Mouse (Mus musculus) embryo, embryonic 9.5 days (tissue): ENCODE data around the gene Bco1.

Source experiments
- DNase-seq: peaks from one replicate; pipeline ENCODE4 v3.0.0-alpha.2; 2017; ENCODE audit errors: extremely low spot score

Gene Bco1

DNA sequence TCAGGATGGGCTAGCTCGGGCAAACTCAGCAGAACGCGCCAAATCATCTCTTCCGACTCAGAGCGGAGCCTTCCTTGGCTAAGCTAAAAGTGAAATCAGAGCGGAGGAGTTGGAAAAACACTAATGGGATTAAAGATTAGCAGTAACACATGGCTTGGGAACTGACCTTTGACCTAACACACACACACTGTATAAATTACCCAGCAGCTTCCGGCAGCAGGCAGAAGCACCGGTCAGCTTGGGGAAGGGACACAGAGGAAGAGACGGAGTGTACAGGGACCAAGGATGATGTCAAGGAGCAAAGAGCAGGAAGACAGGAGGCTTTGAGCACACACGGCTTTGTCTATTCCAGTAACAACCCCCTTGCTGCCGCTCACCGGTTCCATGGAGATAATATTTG lies at the start of gene Bco1:
Gene Bco1, plus strand, starts transcription at position 208 of the 400 bp plus-strand sequence.
- no peak for DNase-seq

DNA sequence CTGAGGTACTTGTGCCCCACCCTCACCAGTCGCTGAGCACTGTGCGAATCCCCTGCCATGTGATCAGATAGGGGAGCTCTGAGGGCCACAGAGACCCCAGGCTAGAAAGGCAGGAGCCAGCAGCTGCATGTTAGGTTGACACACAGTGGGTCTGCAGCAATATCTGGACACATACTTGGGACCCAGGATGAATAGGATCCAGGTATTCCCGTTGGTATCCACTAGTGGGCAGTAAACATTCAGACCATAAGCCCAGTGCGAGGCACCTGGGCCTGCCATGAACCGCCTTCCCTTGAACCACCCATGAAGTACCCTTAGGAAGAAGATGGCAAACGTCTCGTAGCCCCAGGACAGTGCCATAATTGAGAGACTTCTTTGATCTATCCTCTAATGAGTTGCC lies 46.2 kb upstream of the Bco1 start:
- no peak for DNase-seq

DNA sequence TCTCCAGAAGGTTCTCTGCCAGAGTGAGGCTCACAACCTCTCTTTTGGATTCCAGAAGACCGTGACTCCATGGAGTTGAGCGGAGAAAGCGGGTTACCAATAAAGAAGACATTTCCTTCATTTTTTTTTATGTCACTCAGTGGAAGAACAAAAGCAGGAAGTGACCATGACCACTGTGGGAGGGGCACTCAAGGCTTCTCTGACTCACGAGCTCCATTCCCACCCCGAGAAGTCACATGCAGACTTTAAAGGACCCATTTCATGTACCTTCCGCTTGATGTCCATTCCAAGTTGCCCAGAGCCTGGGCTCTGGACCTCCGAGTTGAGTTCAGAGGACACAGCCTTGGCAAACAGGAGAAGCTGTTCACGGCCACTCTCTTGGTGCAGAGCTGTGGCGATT lies 44.9 kb upstream of the Bco1 start:
- DNase-seq: no peak

DNA sequence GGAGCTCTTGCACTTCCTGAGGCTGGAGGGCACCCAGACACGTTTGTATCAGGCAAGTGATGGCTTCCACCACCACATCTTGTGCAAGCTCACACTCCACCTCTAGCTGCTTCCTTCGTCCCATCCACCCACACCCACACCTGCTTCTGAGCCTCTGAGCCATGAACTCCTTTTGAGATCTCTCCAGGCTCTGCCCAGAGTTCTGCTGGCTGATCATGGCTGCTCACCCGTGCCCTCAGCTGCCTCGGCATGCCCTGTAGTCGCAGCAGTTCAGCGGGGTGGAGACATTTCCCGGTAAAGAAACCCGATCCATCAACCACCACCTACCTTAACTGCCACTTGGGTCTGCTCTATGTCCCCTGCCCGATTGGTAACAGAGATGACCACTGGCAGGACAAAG lies 44.3 kb upstream of the Bco1 start:
- DNase-seq: no peak

DNA sequence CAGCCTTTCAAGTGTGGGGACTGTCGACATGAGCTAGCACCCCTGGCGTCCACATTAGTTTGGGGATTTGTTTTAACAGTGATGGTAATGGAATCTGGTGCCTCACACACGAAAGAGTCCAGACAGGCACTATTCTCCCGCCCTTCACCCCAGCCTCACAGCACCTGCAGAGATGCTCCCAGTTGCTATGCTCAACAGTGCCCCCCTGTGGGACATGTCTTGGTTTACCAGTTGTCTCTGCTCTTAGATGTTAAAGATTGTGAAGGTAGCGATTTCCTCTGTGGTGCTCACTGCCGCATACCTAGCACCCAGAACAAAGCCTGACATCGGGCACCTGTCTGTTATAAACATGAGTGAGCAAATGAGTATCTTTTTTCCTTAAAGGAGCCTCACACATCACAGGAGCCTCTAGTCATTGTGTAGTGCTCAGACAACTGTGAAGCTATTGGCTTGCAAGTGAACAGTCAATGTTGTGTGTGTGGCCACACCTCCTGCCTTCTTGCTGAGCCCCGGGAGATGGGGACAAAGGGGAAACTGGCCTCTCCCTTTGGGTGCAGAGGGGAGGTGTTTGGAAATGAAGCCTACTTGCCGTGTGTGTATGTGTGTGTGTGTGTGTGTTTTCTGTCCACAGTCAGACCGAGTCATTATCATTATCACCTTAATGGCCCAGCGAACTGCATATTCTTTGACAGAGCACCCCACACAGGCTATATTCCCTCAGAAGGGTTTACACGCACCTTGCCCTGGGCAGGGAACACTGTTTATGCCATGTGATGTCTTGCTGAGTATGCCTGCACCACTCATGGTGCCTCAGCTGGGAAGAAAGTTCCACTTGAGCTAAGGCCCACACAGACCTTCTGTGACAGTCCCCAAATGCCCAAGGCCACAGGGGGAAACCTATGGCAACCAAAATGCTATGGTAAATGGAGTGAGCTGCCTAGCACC lies 42.2 kb upstream of the Bco1 start:
- no peak for DNase-seq

DNA sequence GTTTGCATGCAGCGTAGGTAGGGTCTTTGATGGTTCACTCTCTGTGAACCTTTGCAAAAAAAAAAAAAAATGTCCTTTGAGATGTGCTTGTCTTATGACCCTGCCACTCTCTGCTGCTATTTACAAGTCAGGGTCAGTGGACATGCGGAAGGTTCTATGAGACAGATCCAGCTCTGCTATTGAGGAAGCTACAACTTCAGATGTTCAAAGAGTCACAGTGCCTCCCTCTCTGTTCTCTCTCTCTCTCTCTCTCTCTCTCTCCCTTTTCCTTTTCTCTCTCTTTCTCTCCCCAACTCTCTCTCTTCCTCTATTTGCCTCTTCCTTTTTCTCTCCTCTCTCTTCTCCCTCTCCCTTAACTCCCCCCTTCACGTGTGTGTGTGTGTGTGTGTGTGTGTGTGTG lies 41.5 kb upstream of the Bco1 start:
- no peak for DNase-seq

DNA sequence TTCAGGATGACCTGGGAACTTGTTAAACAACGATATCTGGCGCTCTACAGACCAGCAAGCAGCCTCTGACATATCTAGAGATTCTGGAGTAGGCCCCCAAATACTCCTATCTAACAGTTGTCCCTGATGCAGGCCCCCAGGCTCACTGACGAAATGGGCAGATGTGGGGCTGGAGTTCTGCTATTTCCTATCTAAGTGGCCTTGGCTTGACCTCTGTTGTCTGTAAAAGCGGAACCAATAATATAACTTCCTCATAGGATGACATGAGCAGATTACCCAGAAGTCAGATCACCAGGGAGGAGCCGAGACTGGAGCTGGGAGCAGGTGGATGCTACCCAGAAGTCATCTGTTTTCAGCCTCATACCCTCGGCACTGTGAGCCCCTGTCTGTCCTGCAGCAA lies 40.6 kb upstream of the Bco1 start:
- no peak for DNase-seq

DNA sequence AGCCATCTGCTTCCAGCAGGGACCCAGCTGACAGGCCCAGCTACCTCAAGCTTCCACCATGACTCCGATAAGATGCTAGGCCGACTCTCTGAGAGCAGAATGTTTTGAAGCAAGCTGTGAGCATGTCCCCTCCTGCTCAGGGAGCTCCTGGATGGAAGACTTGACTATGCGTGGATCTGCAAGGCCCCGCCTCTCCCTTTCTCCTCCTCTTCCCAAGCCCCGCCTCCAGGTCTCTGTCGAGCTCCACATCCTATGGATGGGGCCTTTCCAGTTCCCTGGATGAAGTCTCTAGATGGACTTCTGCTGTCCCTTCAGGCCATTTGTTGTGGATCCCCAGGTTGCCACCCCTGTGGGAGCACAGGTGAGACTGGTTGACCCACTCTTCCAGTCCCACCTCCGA lies 36.6 kb upstream of the Bco1 start:
- no peak for DNase-seq

DNA sequence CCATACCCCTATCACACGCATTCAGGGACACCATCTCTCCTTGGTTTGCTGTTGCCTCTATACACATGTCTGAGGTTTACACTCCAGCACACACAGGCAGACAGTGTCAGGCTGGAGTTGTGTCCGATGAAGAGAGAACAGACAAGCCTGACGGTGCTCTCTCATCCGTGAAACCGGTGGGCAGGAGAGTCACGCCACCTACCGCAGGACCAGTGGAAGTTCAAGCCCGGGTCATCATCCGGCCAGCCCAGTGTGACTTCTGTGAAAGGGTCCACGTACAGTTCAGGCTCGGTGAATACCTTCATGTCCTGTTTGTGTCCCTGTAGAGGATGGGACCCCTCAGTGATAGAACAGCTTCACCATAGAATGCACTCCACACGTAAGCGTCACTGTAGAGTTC lies 35.3 kb upstream of the Bco1 start:
- no peak for DNase-seq

DNA sequence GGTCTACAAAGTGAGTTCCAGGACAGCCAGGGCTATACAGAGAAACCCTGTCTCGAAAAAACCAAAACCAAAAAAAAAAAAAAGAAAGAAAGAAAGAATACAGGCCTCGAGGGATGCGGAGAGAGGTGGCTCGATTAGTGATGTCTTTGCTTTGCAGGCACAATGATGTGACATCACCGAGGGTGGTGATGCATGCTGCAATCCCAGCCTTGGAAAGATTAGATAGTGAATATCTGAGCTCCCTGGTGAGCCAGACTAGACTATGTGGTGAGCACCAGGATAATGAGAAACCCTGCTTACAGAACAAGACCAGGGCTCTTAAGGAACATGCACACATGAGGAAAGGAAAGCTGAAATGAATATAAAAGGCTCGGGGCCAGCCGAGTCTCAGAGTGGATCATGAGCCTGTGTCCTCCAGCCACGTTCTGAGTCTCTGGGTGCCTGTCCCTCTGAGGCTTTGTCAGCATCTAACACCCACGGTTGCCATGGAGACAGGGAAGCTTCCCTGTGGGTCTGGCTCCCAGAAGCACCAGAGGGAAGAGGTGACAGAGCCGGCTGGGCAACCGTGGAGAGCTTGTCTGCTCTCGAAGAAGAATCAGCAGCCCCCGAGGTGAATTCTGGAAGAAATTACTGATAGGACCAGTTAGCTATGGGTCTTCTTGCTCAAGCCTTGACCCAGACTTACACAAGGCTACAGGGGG lies 34.3 kb upstream of the Bco1 start:
- no peak for DNase-seq

DNA sequence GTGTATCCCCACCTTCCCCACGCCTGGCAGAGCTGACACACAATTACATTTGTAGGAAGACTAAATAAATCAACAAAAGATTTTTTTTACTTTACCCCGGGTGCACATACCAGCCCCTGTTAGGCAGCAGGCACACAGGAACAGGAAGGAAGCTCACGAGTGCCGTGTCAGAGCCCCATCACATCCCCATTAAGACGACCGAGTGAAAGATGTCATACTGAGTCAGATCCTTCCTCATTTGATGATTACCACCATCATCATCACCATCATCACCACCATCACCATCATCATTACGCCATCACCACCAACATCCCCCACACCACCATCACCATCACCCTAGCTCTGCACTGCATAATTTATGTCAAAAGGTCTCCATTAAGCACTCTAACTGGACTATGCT lies 28.7 kb upstream of the Bco1 start:
- no peak for DNase-seq

DNA sequence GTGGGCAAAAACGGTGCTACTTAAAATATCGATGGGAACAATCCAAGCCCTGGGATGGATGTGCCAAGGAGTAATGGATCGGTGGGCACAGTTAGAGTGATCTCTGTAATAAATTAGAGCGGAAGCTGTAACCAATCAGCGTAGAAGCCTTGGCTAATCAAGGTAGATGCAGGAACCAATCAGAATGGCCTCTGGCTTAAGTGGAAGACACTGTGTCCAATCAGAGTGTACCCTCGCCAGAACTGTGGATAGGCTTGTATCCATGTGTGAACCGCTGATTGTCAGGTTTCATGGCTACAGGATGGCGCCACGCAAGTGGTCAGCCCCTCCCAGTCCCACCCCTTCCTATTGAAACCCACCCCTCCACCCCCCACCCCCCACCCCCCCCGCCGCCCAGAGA lies 28.3 kb upstream of the Bco1 start:
- no peak for DNase-seq

DNA sequence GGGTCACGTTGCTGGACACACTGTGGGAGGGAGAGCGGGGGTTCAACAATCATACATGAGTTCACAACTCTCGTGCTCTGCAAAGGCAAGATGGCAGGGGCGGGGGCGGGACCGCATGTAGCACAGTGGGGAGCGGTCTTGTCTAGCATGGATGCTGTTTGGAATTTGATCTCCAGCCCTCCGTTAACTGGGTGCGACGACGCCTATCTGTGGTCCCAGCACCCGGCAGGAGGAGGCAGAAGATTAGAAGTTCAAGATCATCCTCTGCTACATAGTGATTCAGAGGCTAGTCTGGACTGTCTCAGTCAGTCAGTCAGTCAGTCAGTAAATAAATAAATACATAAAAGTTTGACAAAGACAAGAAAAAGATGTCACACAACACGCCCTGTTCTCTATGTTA lies 27.4 kb upstream of the Bco1 start:
- DNase-seq: no peak

DNA sequence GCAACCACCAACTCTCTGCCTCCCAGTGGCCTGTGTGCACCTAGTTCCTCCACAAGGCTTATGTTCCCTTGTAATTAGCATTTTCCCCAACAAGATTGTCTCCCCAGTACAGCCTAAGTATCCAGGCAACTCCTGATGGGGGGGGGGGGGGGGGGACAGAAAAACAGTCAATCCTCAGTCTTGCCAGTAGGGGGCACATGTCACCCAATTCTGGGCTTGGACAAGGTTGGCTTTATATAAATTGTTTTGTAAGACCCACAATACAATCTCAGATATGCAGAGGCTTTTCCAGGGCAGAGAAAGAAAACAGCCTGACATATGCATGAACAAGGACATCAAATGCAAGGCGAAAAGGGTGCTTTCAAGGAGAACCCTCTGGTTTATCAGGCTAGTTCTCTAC lies 25.9 kb upstream of the Bco1 start:
- no peak for DNase-seq

DNA sequence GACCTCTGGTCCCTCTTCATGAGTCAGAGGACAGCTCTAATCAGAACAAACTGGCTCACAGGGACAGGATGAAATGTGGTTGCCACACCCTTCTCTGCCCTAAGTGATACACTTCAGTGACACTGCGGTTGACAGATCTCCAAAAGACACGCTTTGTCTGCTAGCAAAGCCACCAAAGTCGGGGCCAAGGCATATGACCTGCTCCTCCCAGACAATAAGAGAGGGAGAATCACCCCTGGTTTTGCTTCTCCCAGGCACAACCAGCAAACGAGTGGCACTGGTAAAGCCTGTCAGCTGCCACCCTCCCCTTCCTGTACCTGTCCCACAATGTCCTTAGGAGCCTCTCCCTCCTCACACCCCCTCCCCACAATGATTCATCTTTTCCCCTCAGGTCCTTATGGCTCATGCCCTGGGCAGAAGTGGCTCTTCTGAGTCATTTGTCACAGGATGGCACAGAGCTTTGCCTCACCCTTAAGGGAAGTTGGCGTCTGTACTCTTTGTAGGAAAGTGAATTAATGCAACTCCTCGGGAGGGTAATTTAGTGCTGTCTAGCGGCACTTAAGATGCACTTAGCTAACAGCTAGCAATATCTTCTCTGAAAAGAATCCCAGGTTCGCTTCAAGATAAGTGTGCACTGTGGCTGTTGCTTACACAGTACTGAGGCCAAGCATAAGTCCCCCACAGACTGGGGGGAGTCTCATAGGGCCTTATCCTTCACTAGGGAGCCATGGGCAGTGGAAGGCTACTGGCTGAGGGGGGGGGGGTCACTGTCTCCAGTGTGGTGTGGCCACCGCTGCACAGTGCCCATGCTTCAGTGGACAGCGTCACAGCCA lies 21.1 kb upstream of the Bco1 start:
- DNase-seq: no peak

DNA sequence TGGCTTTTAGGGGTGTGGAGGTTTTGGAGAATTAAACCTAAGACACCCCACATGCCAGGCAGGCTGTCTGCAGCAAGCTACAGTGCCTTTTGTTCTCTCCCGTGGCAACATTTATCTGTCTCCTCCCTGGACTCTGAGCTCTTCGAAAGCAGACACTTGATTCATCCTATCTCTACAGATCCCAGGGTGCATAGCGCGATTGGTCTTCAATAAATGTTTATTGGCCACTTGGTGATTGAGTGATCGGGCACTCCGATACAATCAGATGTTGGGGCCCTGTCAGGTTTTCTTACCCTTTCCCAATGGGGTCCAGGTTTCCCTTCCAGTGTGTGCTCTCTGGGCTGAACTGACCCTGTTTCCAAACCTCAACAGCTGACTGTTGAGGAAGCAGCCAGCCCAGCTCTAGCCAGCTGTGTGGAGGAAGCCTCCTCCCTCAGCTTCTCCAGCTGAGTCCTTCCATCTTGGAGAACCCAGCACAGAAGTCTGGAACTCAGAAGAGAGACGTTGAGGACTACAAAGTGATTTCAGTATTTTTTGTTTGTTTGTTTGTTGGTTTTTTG lies 17.2 kb upstream of the Bco1 start:
- DNase-seq: no peak

DNA sequence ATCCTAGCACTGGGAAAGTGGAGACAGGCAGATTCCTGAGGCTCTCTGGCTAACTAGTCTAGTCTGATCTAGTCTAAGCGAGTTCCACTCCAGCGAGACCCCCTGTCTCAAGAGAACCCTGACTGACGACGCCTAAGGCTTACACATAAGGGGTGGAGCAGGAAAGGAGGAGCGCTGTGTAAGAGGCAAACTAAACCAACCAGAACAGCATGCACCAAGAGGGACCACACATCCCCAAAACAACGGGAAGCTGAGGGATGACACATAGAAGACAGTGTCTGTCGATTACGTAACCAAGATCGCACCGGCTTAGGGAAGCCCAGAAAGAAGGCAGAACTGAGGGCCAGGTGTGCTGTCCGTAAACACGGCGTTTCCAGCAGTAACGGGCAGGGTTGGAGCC lies 16.0 kb upstream of the Bco1 start:
- DNase-seq: no peak

DNA sequence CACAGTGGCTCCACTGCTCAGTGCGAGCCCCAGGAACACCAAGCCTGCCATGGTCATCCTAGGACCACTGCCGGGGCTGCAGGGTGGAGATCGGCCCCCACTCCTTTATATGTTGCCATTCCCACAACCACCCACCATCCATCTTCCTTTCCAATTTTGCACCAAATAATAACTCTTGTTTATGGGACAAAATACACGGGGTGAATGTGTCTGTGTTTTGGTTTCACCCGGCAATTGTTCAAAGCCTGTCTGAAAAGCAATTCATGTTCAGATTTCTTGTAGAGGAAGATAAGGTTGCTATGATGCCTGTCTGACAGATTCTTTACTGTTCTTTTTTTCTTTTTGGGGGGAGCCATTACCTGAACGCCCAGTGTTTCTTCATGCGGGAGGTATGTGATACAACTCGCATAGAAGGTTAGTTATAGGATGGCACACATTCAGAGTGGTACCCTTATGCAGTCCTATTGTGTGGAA lies 13.2 kb upstream of the Bco1 start, which contains the start of gene Pkd1l2:
Gene Pkd1l2, minus strand, starts transcription at position 51 of the 474 bp plus-strand sequence.
- DNase-seq: no peak

DNA sequence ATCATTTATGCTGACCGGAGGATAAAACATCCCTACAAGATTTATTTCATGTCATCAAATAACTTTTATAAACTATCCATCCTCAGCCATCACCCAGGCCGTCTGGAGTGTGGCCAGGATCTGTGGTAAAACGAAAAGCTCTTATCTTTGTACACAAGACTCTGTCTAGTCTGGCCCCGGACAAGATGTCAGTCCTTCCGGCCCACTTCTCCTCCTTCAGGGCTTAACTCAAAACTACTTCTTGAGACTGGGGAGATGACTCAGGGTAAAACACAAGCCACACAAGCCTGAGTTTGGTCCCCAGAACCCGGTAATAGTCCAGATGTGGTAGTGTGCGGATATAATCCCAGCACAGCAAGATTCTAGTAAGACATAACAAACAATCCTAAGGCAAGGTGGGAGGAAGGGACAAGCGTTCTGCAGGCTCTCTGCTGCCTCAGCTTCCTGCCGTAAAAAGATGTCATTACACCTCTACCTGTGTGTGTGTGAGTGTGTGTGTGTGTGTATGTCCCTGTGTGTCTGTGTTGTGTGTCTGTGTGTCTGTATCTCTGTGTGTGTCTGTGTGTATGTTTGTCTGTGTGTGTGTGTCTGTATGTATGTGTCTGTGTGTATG lies 12.6 kb upstream of the Bco1 start:
- DNase-seq: no peak

DNA sequence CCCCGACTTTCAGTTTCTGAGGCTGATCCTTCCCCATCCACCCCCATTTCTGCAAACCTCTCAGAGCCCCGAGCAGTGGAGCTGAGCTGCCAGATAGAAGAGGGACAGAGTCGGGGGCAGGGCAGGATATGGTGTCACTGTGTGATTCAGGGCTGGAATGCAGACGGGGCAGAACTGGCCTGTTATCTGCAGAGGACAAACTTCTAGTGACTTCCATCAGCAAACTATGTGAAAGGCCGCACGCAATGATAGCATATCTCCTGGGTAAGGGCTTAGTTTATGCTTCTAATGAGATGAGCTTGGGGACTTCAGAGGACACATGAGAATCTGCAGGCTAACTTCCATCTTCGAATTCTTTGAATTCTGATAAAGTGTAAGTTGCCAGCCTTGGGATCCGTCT lies 10.1 kb upstream of the Bco1 start:
- no peak for DNase-seq

DNA sequence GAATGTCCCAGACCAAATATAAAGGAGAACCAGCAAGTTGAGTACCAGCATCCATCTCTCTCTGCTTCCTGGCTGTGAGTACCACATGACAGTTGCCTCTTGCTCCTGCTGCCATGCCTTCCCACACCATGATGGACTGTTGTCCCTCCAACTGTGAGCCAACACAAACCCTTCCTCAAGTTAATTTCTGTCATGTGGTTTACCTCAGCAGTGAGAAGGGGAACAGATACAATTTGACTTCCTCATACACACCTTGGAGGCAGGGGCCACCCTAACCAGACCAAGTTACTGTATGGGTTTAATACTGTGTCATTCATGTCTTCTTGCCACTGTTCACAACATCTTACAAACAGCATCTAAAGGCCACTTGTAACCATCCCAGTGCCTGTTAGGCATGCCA lies 8.6 kb upstream of the Bco1 start:
- DNase-seq: no peak
